Mouse (Mus musculus): ENCODE data around the gene Amph. TPM values are rescaled to one million over a fixed set of nuclear protein-coding genes. Genes with fewer than 3 reads are reported as not detected.

Gene Amph
- polyA plus RNA-seq, 1 experiment from 2014 or later, result 83.8 TPM

DNA sequence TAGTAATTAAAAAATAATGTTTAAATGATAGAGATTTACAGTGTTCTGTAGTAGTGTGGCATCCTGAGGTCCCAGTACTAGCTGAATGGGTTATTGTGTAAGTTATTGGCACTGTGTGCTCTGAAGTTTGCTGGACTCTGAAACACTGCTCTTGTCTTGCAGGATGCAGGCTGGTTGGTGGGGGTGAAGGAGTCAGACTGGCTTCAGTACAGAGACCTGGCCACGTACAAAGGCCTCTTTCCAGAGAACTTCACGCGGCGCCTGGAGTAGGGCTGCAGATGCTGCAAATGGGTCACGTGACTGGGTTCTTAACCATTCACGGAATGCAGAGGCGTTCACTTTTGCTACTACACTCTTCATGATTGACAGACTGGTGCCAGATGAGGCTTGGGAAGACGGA, 201.6 kb downstream of the Amph start:
- WGBS, result 84% methylated on average over 8 of the region's 8 CpGs
- H3K36me3 ChIP-seq, result peaks cover 14% of the 10 kb centered on the region
- no peak overlapping the region for H3K27ac ChIP-seq (replicated peaks)
- no peak overlapping the region for H3K4me2 ChIP-seq
- no peak overlapping the region for H3K4me3 ChIP-seq (replicated peaks)
- no peaks in the 10 kb centered on the region for H3K9me3 ChIP-seq (replicated peaks)
- no peak overlapping the region for H3K9ac ChIP-seq (replicated peaks)
- no peak for ATAC-seq (ENCODE audit: low FRiP score)
- H3K4me1 ChIP-seq, result peaks cover 2% of the 10 kb centered on the region; the same call in 1 of the 2 replicates
- H3K27me3 ChIP-seq (replicated peaks), result no peaks in the 10 kb centered on the region

DNA sequence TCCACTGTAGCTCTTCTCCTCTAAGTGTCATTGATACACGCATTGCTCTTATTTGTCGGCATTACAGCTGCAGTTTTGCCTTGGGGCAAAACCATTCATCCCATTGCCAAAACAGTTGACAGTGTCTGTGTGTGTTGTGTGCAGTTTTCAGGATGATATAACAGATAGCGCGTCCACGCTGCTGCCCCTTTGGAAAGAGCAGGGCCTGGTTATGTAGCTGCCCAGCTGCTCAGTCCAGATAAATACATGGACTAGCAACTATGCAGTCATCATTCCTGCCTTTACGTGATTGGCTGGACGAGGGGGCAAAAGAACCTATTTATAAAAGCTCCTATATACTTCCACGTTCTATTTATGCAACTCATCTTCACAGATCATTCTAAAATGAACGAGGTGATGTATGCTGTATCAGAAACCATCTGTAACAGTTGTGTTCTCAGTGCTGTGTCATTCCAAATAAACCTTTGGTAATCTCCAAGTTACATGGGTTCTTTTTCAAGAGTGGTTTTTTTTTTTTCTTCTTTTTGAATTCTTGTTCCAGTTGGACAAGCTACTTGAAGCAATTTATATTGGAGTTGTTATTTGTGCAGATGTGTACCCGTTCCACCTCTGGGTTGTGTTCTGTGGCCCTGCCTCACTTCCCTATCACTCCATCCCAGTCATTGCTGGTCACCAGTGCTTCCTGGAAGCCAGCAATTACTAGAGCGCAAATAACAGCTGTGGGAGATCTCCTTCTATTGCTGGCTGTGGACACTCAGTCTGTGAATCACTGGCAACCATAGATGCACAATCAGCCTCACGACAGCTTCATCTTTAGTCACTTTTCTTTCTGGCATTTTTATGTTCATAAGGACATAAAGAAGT, 202.7 kb downstream of the Amph start:
- peaks cover 14% of the 10 kb centered on the region for H3K36me3 ChIP-seq
- no peak overlapping the region for H3K4me3 ChIP-seq (replicated peaks)
- 83% methylated on average over 12 of the region's 12 CpGs for WGBS
- no peak overlapping the region for H3K4me2 ChIP-seq
- H3K27me3 ChIP-seq (replicated peaks), result no peaks in the 10 kb centered on the region
- no peak overlapping the region for H3K27ac ChIP-seq (replicated peaks)
- ATAC-seq (ENCODE audit: low FRiP score), result no peak
- peaks cover 2% of the 10 kb centered on the region; the same call in 1 of the 2 replicates for H3K4me1 ChIP-seq
- no peak overlapping the region for H3K9ac ChIP-seq (replicated peaks)
- H3K9me3 ChIP-seq (replicated peaks), result no peaks in the 10 kb centered on the region

DNA sequence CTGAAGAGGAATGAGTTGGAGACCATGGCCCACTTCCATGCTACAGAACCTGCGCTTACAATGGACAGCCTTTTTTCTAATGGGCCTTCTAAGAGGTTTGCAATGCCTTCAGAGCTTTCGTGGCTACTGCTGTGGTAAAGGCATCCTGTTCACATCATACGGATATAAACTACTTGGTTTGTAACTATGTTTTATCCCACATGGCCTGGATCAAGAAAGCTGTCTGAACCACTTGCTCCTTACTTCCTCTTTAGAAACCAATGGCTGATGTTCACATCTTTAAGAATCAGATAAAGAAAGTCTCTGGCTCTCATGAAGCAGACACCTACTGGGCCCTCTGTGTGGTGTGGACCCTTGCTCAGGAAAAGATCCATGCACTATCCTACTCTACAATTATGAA, 204.1 kb downstream of the Amph start:
- WGBS, result 94% methylated on average over 3 of the region's 3 CpGs

DNA sequence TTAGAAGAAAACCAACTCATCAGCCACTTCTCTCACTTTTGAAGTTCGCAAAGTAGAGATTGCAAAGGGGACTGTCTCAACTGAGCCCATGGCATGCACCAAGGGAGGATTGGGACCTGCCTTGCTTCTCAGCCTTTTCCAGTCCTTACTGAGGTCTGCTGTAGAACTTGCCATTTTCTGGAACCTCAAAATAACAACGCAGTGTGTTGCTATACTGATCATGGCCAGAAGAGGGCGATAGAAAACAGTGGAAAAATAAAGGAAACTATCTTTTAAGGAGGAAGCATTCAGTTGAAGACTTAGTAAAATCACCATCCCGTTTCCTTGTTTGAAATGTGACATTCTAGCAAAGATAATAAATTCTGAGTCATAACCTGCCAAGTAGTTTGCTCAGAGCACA, 210.5 kb downstream of the Amph start:
- H3K9me3 ChIP-seq (replicated peaks), result no peaks in the 10 kb centered on the region
- 33% methylated on average over 4 of the region's 4 CpGs for WGBS
- ATAC-seq (ENCODE audit: low FRiP score), result no peak; the same call in 1 of the 2 replicates

More for the DNA sequence above, 204.1 kb downstream of the Amph start:
- no peak for ATAC-seq (ENCODE audit: low FRiP score)
- Histone ChIP-seq H3K4me2 (no peak overlapping the region), H3K36me3 (peaks cover 14% of the 10 kb centered on the region), H3K9ac (replicated peaks) (no peak overlapping the region), H3K27me3 (replicated peaks) (no peaks in the 10 kb centered on the region), H3K4me1 (peaks cover 2% of the 10 kb centered on the region; the same call in 1 of the 2 replicates), H3K4me3 (replicated peaks) (no peak overlapping the region), H3K27ac (replicated peaks) (no peak overlapping the region), H3K9me3 (replicated peaks) (no peaks in the 10 kb centered on the region)

DNA sequence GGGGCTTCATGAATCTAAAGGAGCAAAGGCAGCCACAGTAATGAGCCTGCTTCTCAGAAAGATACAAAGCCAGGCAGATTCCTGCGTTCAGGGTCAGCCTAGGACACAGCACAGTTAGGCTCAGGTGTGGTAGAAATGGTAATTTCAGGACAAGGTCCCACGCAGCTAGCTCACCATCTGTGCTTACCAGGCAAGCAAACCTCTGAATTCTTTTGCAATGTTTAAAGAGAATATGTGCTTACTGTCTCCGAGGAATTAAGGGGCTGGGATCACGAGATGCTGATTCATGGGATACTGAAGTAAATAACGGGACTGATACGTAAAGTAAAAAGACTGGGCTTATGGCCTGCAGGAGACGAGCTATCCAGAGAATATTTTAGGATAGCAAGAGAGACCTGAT, 212.6 kb downstream of the Amph start:
- ATAC-seq (ENCODE audit: low FRiP score), result no peak
- Histone ChIP-seq H3K4me2 (no peak overlapping the region), H3K4me3 (replicated peaks) (no peak overlapping the region), H3K27ac (replicated peaks) (no peak overlapping the region), H3K9me3 (replicated peaks) (no peaks in the 10 kb centered on the region), H3K27me3 (replicated peaks) (no peaks in the 10 kb centered on the region), H3K4me1 (no peaks in the 10 kb centered on the region), H3K9ac (replicated peaks) (no peak overlapping the region), H3K36me3 (no peaks in the 10 kb centered on the region)
- WGBS, result 72% methylated on average over 7 of the region's 7 CpGs

More for the DNA sequence above, 210.5 kb downstream of the Amph start:
- Histone ChIP-seq H3K36me3 (no peaks in the 10 kb centered on the region), H3K27me3 (replicated peaks) (no peaks in the 10 kb centered on the region), H3K27ac (replicated peaks) (no peak overlapping the region), H3K4me1 (no peaks in the 10 kb centered on the region), H3K9ac (replicated peaks) (no peak overlapping the region), H3K4me3 (replicated peaks) (no peak overlapping the region), H3K4me2 (no peak overlapping the region)

DNA sequence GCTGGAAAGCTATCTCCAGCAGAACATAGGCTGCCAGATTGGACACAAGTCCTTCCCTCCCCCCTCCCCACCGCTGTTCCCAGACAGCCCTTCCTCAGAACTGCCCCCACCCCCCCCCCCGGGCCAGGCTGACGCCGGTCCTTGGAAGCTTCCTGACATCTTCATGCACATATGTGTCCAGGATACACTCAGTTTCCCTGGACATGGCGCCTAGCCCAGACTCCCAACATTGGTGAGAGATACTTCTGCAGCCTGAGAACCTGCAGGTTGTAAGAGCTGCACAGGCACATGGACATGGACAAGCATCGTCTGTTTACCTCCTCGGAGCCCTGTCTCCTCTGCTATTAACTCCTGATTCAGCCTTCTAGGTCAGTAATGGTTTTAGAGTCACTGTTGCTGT, 213.1 kb downstream of the Amph start:
- no peak overlapping the region for H3K4me3 ChIP-seq (replicated peaks)
- no peak overlapping the region for H3K27ac ChIP-seq (replicated peaks)
- no peaks in the 10 kb centered on the region for H3K36me3 ChIP-seq
- no peak overlapping the region for H3K4me2 ChIP-seq
- no peak for ATAC-seq (ENCODE audit: low FRiP score)
- no peak overlapping the region for H3K9ac ChIP-seq (replicated peaks)
- H3K9me3 ChIP-seq (replicated peaks), result no peaks in the 10 kb centered on the region
- no peaks in the 10 kb centered on the region for H3K4me1 ChIP-seq
- WGBS, result 68% methylated on average over 6 of the region's 7 CpGs
- H3K27me3 ChIP-seq (replicated peaks), result no peaks in the 10 kb centered on the region

DNA sequence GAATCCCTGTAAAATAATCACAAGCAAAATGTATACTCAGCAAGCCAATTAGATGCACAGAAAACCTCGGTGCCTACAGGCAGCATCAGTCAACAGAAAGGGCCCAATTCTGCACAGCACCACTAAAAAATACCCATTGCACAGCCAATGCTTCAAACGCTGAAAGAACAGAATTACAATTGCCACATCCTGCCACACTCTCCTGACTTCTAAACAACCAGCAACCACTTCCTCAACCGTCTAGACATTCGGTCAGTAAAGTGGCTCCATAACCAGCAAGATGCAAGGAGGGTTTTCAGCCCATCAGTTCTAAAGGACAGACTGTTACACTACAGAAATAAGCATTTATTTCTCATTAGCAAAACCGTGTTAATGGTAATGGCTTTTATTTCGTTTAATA, 214.1 kb downstream of the Amph start:
- Histone ChIP-seq H3K27me3 (replicated peaks) (no peaks in the 10 kb centered on the region), H3K4me2 (no peak overlapping the region), H3K9ac (replicated peaks) (no peak overlapping the region), H3K9me3 (replicated peaks) (no peaks in the 10 kb centered on the region), H3K27ac (replicated peaks) (no peak overlapping the region), H3K4me1 (no peaks in the 10 kb centered on the region), H3K36me3 (no peaks in the 10 kb centered on the region), H3K4me3 (replicated peaks) (no peak overlapping the region)
- ATAC-seq (ENCODE audit: low FRiP score), result no peak
- 83% methylated on average over 6 of the region's 6 CpGs for WGBS

DNA sequence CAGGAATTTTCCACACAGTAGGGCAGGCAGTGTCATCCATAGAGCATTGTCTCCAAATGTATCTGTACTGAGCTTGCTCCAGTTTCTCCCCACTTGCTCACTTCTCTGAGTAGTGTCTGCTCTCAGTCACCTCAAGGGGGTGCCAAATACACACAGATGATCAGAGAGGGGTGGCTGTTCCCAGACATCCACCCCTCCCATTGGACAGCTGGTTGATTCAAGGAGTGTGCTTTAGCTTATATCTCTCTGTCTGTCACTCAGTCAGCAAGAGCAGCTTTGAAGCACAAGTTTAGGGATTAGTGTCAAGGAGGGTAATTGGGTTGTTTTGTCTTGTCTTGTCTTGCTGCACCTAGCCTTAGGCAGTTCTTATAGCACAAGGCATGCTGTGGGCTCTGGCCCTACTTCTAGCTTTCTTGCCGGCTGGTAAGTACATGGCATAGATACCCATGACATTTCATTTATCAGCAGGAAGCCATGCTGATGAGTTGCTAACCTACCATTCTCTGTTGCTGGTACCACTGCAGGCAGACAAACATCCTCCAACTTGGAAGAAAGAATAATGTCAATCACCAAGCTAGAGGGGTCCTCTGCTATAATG, 229.8 kb downstream of the Amph start:
- peak; percentile 78 for ATAC-seq (ENCODE audit: low FRiP score)
- WGBS, result 72% methylated on average over 1 of the region's 1 CpGs
- no peaks in the 10 kb centered on the region for H3K36me3 ChIP-seq

DNA sequence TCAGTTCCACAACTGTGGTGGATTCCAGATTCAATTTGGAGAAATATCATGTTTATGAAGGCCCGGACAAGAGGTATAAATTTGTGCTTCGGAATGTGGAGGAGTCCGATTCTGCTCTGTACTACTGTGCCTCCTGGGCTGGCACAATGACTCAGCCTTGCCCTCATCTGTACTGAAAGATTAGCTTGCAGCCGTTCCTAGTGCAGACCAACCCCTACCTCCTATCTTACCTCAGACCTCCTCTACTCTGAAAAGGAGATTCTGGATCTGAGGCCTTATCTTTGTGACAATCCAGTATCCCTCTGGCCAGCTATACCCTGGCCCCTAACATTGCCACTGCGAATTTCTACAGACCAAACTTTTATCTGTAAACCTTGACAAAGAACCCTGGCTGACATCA, 230.3 kb downstream of the Amph start:
- ATAC-seq (ENCODE audit: low FRiP score), result no peak
- Histone ChIP-seq H3K27me3 (replicated peaks) (no peaks in the 10 kb centered on the region), H3K4me3 (replicated peaks) (no peak overlapping the region)

More for the DNA sequence above, 229.8 kb downstream of the Amph start:
- no peaks in the 10 kb centered on the region for H3K4me1 ChIP-seq
- no peak overlapping the region for H3K9ac ChIP-seq (replicated peaks)
- H3K27ac ChIP-seq (replicated peaks), result no peak overlapping the region
- no peaks in the 10 kb centered on the region for H3K9me3 ChIP-seq (replicated peaks)
- no peak overlapping the region for H3K4me3 ChIP-seq (replicated peaks)
- no peaks in the 10 kb centered on the region for H3K27me3 ChIP-seq (replicated peaks)
- no peak overlapping the region for H3K4me2 ChIP-seq

DNA sequence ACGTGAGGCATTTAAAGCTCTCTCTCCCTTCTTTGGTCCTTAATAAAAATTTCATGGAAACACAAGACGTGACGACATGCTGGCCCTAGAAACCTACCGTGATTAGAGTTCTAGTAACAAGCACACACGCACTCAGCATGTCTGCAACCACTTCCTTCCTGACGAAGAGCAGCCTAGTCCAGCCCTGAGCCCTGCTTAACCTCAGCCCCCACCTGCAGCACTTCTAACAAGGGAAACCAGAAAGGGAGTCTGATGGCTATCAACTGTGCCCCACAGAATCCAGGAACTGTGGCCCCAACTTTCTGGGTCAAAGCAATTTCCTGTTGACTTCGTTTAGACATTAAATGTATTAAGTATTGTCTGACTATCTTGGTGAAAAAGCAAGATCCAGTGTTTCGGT, 234.3 kb downstream of the Amph start:
- Histone ChIP-seq H3K4me1 (no peaks in the 10 kb centered on the region), H3K4me2 (no peak overlapping the region), H3K9ac (replicated peaks) (no peak overlapping the region), H3K36me3 (no peaks in the 10 kb centered on the region), H3K27me3 (replicated peaks) (no peaks in the 10 kb centered on the region), H3K9me3 (replicated peaks) (no peaks in the 10 kb centered on the region), H3K27ac (replicated peaks) (no peak overlapping the region), H3K4me3 (replicated peaks) (no peak overlapping the region)
- ATAC-seq (ENCODE audit: low FRiP score), result no peak
- WGBS, result 82% methylated on average over 8 of the region's 8 CpGs

More for the DNA sequence above, 230.3 kb downstream of the Amph start:
- Histone ChIP-seq H3K27ac (replicated peaks) (no peak overlapping the region), H3K36me3 (no peaks in the 10 kb centered on the region), H3K9ac (replicated peaks) (no peak overlapping the region), H3K4me1 (no peaks in the 10 kb centered on the region), H3K9me3 (replicated peaks) (no peaks in the 10 kb centered on the region), H3K4me2 (no peak overlapping the region)
- WGBS, result 92% methylated on average over 5 of the region's 5 CpGs

DNA sequence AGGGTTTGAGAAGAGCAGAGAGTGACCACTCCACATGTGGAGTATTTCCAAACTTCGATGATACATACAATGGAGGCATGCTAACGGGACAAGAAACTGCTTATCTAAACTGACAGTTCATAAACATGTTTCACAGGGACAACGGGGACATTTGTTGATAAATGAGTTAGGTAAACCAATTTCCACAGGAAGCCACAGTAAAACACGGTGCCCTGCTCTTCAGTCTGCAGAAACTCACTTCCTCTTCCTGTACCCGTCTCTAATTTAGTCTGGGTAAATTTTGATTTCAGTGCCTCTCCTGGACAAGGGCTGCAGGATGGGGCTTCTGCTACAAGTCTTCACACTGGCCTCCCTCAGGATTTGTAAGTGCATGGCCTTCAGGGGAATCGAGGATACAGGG, 242.0 kb downstream of the Amph start:
- Histone ChIP-seq H3K27ac (replicated peaks) (no peak overlapping the region), H3K9me3 (replicated peaks) (no peaks in the 10 kb centered on the region), H3K36me3 (no peaks in the 10 kb centered on the region), H3K9ac (replicated peaks) (no peak overlapping the region), H3K4me2 (no peak overlapping the region), H3K27me3 (replicated peaks) (no peaks in the 10 kb centered on the region), H3K4me3 (replicated peaks) (no peak overlapping the region), H3K4me1 (no peaks in the 10 kb centered on the region)
- 80% methylated on average over 6 of the region's 6 CpGs for WGBS
- ATAC-seq (ENCODE audit: low FRiP score), result no peak

DNA sequence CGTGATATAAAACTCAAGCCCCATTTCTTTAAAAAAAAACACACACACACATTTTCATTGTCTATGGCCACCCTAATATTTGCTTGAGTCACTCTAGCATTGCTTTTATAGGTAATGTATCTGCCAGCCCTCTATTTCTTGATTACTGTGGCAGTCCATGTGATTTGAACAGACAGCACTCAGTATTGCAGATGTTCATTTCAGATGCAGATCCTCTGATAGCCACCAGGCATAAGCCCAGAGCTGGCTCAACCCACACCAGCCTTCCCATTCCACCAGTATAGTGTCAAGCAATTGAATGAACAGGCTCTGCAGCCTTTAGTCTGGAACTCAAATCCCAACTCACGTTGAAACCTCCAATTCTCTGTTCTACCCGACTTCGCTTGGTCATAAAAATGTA, 246.8 kb downstream of the Amph start:
- 88% methylated on average over 4 of the region's 4 CpGs for WGBS
- ATAC-seq (ENCODE audit: low FRiP score), result no peak
- no peak overlapping the region for H3K4me2 ChIP-seq

More for the DNA sequence above, 246.8 kb downstream of the Amph start:
- no peaks in the 10 kb centered on the region for H3K4me1 ChIP-seq
- no peaks in the 10 kb centered on the region for H3K27me3 ChIP-seq (replicated peaks)
- H3K4me3 ChIP-seq (replicated peaks), result no peak overlapping the region
- no peaks in the 10 kb centered on the region for H3K9me3 ChIP-seq (replicated peaks)
- no peaks in the 10 kb centered on the region for H3K36me3 ChIP-seq
- H3K27ac ChIP-seq (replicated peaks), result no peak overlapping the region
- no peak overlapping the region for H3K9ac ChIP-seq (replicated peaks)
